In the genomic region with DNA sequence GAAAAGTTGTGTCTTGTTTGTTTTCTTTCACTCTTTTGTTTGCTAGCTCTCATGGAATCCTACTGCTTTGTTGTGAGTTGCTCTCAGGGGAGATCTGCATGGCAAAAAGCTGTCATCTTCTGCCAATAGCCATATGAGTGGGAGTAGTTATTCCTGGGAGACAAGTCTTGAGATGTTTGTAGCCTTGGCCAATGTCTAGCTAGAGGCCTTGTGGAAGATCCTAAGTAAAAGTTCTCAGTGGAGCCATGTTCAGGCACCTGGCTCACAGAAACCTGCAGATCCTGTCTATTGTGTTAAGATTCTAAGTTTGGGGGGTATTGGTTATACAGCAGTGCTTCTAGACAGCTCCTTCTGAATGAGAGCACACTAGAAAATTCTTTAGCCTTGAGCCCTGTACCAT, we compare ENCODE assay signal across 26 mouse cellular contexts.
"Had no signal": no experiment of that assay in that cellular context is flagged by ENCODE, and none has a peak within 500 bp of the region (broad histone marks: within the 10 kb centered on the region; RNA-seq: fewer than 3 reads in every experiment).

No protein-coding gene starts in this region.

- H3K27ac ChIP-seq: gastrocnemius, adult 2 months; heart, adult 2 months; hindbrain, embryonic 10.5 days; hindbrain, embryonic 13.5 days; hindbrain, embryonic 15.5 days; hindbrain, postnatal 0 days; kidney, embryonic 15.5 days; kidney, postnatal 0 days; limb, embryonic 13.5 days; limb, embryonic 15.5 days; liver, embryonic 12.5 days; liver, embryonic 14.5 days had no signal

- H3K9me3 ChIP-seq: hindbrain, embryonic 10.5 days; hindbrain, embryonic 13.5 days; hindbrain, embryonic 15.5 days; kidney, embryonic 15.5 days; limb, embryonic 13.5 days; limb, embryonic 15.5 days; liver, embryonic 12.5 days had no signal

- H3K36me3 ChIP-seq: heart, embryonic 12.5 days; hindbrain, embryonic 10.5 days; hindbrain, embryonic 13.5 days; hindbrain, embryonic 15.5 days; kidney, embryonic 15.5 days; limb, embryonic 13.5 days; limb, embryonic 15.5 days; liver, embryonic 12.5 days had no signal

- H3K4me2 ChIP-seq: heart, embryonic 12.5 days; hindbrain, embryonic 13.5 days; hindbrain, embryonic 15.5 days; kidney, embryonic 15.5 days; limb, embryonic 13.5 days; limb, embryonic 15.5 days; liver, embryonic 12.5 days had no signal

- ATAC-seq: hindbrain, postnatal 0 days; intestine, embryonic 16.5 days; liver, embryonic 12.5 days had no signal

- H3K9ac ChIP-seq: heart, embryonic 12.5 days; hindbrain, embryonic 13.5 days; hindbrain, embryonic 15.5 days; kidney, embryonic 15.5 days; limb, embryonic 13.5 days; limb, embryonic 15.5 days; liver, embryonic 12.5 days; liver, embryonic 14.5 days had no signal

- H3K4me1 ChIP-seq: heart, embryonic 12.5 days; hindbrain, embryonic 13.5 days; limb, embryonic 13.5 days; limb, embryonic 15.5 days had no signal

- H3K27me3 ChIP-seq: heart, embryonic 12.5 days; hindbrain, embryonic 13.5 days; hindbrain, embryonic 15.5 days; kidney, embryonic 15.5 days; limb, embryonic 13.5 days; limb, embryonic 15.5 days; liver, embryonic 12.5 days had no signal

- H3K4me3 ChIP-seq: gastrocnemius, adult 2 months; heart, adult 2 months; heart, embryonic 12.5 days; hindbrain, embryonic 10.5 days; hindbrain, embryonic 13.5 days; hindbrain, embryonic 15.5 days; kidney, embryonic 15.5 days; limb, embryonic 13.5 days; limb, embryonic 15.5 days; liver, embryonic 12.5 days had no signal

- DNase-seq: gastrocnemius, adult 2 months; gastrocnemius, postnatal 14 days; gastrocnemius, postnatal 36 days; heart, adult 2 months; heart, postnatal 10 days; heart, postnatal 4 days; kidney, adult 11 months; kidney, adult 2 months; kidney, adult 9 months; kidney, postnatal 14 days; kidney, postnatal 36 days; layer of hippocampus, adult 9-11 months; layer of hippocampus, postnatal 36 days; left cerebral cortex, postnatal 4 days had no signal
